Comparison of ENCODE assay signal across 9 mouse cellular contexts in the genomic region with DNA sequence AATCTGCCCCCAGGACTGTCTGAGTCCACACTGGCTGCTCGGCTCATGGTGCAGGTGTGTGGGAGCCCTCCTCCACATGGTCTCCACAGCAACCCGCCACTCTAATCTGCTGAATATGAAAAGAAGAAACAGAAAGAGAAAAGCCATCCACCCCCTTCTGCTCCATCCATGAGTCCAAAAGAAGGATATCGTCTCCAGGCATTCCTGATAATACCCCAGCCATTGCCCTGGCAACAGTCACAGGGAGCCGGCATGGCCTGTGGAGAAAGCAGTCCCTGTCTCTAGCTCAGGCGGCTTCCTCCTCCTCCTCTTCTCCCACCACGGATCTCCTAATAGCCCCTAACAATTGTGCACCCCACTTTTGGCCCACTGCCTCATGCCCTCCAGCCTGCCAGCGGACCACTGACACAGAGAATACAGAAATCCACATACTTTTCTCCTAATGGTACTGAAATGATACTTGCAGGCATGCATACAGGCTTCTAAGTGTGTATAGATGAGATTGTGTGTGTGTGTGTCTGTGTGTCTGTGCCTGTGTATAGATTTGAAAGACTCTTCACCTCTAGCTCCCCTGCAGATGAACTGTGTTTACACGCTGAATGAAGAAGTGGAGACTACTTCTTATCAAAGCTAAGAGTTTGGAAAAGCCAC.
DNase-seq lines count a peak whose midpoint lies in the region; ATAC-seq and TF ChIP-seq lines count a peak whose summit lies in the region.
"Had no signal": no experiment of that assay in that cellular context is flagged by ENCODE, and none has a peak within 500 bp of the region (broad histone marks: within the 10 kb centered on the region; RNA-seq: fewer than 3 reads in every experiment).

No protein-coding gene starts in this region.

- DNase-seq in lung, embryonic 14.5 days = peak; percentile 57
- no peak for DNase-seq in lung, postnatal 14 days
- no peak for DNase-seq in limb, embryonic 14.5 days (ENCODE audit: low spot score)
- peak; percentile 44 for DNase-seq in right cerebral cortex, postnatal 25 days
- no peak for DNase-seq in natural killer cell, adult 2 months (ENCODE audit: low spot score in 2 of 2)
- DNase-seq: liver, embryonic 13.5 days had no signal

- WGBS in lung, embryonic 14.5 days = 20% methylated on average over 8 of the region's 8 CpGs
- 16% methylated on average over 8 of the region's 8 CpGs for WGBS in forebrain, embryonic 12.5 days
- WGBS in hindbrain, embryonic 12.5 days = 10% methylated on average over 8 of the region's 8 CpGs
- WGBS in limb, embryonic 14.5 days = 62% methylated on average over 8 of the region's 8 CpGs

- 0 out of 2 replicates have a peak overlapping the region, but pooled peaks have one; percentile 20 for H3K9ac ChIP-seq in lung, embryonic 14.5 days
- no peak overlapping the region for H3K9ac ChIP-seq in forebrain, embryonic 12.5 days
- H3K9ac ChIP-seq in hindbrain, embryonic 12.5 days = no peak overlapping the region
- no peak overlapping the region for H3K9ac ChIP-seq in limb, embryonic 14.5 days (ENCODE audit: low read depth, low read length, severe bottlenecking)
- H3K9ac ChIP-seq: liver, embryonic 13.5 days had no signal

- H3K4me2 ChIP-seq in lung, embryonic 14.5 days = peak overlapping the region; percentile 36
- H3K4me2 ChIP-seq in forebrain, embryonic 12.5 days = peak overlapping the region; percentile 27
- peak overlapping the region; percentile 9; the same call in 1 of the 2 replicates for H3K4me2 ChIP-seq in hindbrain, embryonic 12.5 days (replicated peaks)
- no peak overlapping the region for H3K4me2 ChIP-seq in limb, embryonic 14.5 days (replicated peaks; ENCODE audit: low read depth, low read length, severe bottlenecking)
- H3K4me2 ChIP-seq: liver, embryonic 13.5 days had no signal

- H3K4me3 ChIP-seq in lung, embryonic 14.5 days (ENCODE audit: low read depth, low read length) = no peak overlapping the region
- H3K4me3 ChIP-seq in forebrain, embryonic 12.5 days (replicated peaks) = no peak overlapping the region
- no peak overlapping the region for H3K4me3 ChIP-seq in hindbrain, embryonic 12.5 days
- no peak overlapping the region for H3K4me3 ChIP-seq in limb, embryonic 14.5 days (replicated peaks; ENCODE audit: low read length)
- H3K4me3 ChIP-seq: liver, embryonic 13.5 days had no signal

- ATAC-seq in lung, embryonic 14.5 days (ENCODE audit: insufficient read depth) = peak; percentile 26
- peak; percentile 85 for ATAC-seq in forebrain, embryonic 12.5 days (ENCODE audit: low FRiP score)
- ATAC-seq in hindbrain, embryonic 12.5 days (ENCODE audit: low FRiP score) = peak; percentile 96
- no peak for ATAC-seq in limb, embryonic 14.5 days (ENCODE audit: low FRiP score, low read depth)
- no peak for ATAC-seq in erythroid progenitor cell, adult 5-6 weeks (replicated peaks; ENCODE audit: low FRiP score, poor library complexity, severe bottlenecking)

- no peaks in the 10 kb centered on the region for H3K9me3 ChIP-seq in lung, embryonic 14.5 days (ENCODE audit: low read depth, low read length)
- no peaks in the 10 kb centered on the region for H3K9me3 ChIP-seq in forebrain, embryonic 12.5 days
- no peaks in the 10 kb centered on the region for H3K9me3 ChIP-seq in hindbrain, embryonic 12.5 days (replicated peaks)
- H3K9me3 ChIP-seq in limb, embryonic 14.5 days (ENCODE audit: control insufficient read depth, low read length) = no peaks in the 10 kb centered on the region
- H3K9me3 ChIP-seq: liver, embryonic 13.5 days had no signal

- H3K4me1 ChIP-seq in lung, embryonic 14.5 days (ENCODE audit: insufficient read depth) = peaks cover 13% of the 10 kb centered on the region
- peaks cover 19% of the 10 kb centered on the region for H3K4me1 ChIP-seq in forebrain, embryonic 12.5 days
- H3K4me1 ChIP-seq in hindbrain, embryonic 12.5 days = peaks cover 19% of the 10 kb centered on the region
- H3K4me1 ChIP-seq in limb, embryonic 14.5 days (ENCODE audit: control insufficient read depth, insufficient read depth, low read length) = peaks cover 18% of the 10 kb centered on the region
- H3K4me1 ChIP-seq: liver, embryonic 13.5 days had no signal

- H3K27ac ChIP-seq in lung, embryonic 14.5 days (ENCODE audit: low read depth) = peak overlapping the region; percentile 93
- peak overlapping the region; percentile 80 for H3K27ac ChIP-seq in forebrain, embryonic 12.5 days
- peak overlapping the region; percentile 78 for H3K27ac ChIP-seq in hindbrain, embryonic 12.5 days
- H3K27ac ChIP-seq in limb, embryonic 14.5 days (replicated peaks; ENCODE audit: low read depth, low read length) = peak overlapping the region; percentile 59
- H3K27ac ChIP-seq: liver, embryonic 13.5 days had no signal

- TF ChIP-seq POLR2A in limb, embryonic 14.5 days (IDR thresholded peaks at IDR 0.05; ENCODE audit: borderline replicate concordance, extremely low read depth, insufficient read depth, insufficient read length) = no peak

- no peak for TF ChIP-seq CTCF in lung, embryonic 14.5 days (IDR thresholded peaks at IDR 0.05; ENCODE audit: low read depth)

- no peaks in the 10 kb centered on the region for H3K27me3 ChIP-seq in lung, embryonic 14.5 days (ENCODE audit: insufficient read depth, low read length)
- H3K27me3 ChIP-seq in forebrain, embryonic 12.5 days = no peaks in the 10 kb centered on the region
- no peaks in the 10 kb centered on the region for H3K27me3 ChIP-seq in hindbrain, embryonic 12.5 days
- H3K27me3 ChIP-seq in limb, embryonic 14.5 days (ENCODE audit: control insufficient read depth, insufficient read depth, low read length) = no peaks in the 10 kb centered on the region
- H3K27me3 ChIP-seq: liver, embryonic 13.5 days had no signal

- no peaks in the 10 kb centered on the region for H3K36me3 ChIP-seq in lung, embryonic 14.5 days (ENCODE audit: insufficient read depth)
- no peaks in the 10 kb centered on the region for H3K36me3 ChIP-seq in forebrain, embryonic 12.5 days (replicated peaks)
- no peaks in the 10 kb centered on the region for H3K36me3 ChIP-seq in hindbrain, embryonic 12.5 days
- H3K36me3 ChIP-seq in limb, embryonic 14.5 days (ENCODE audit: control insufficient read depth, insufficient read depth, low read length) = no peaks in the 10 kb centered on the region
- H3K36me3 ChIP-seq: liver, embryonic 13.5 days had no signal

Comparison
In these comparisons a context has a peak if more than half of its experiments do, and no peak if none do; other contexts are left out.
1. DNase-seq: peak in lung, embryonic 14.5 days (single experiment) and right cerebral cortex, postnatal 25 days (single experiment); none in lung, postnatal 14 days (single experiment), limb, embryonic 14.5 days (single experiment) and natural killer cell, adult 2 months (0 of 2).
2. ATAC-seq: peak in lung, embryonic 14.5 days (single experiment), forebrain, embryonic 12.5 days (single experiment) and hindbrain, embryonic 12.5 days (single experiment); none in limb, embryonic 14.5 days (single experiment) and erythroid progenitor cell, adult 5-6 weeks (single experiment).
3. Peak in every context shown above with its lines, with median percentiles within 50 percentile points of each other: H3K27ac ChIP-seq.